Mouse (Mus musculus): ENCODE measurements around the gene Cabp4. TPM values are rescaled to one million over a fixed set of nuclear protein-coding genes. Genes with fewer than 3 reads are reported as not detected.
"Not testable (repeated sequence)": the region's sequence is repeated elsewhere in the genome, so short reads cannot be mapped to it uniquely, and the experiment has no call there.

The Cabp4 gene
- total RNA-seq, 2 experiments from 2014 or later = not detected

GRCm38 (mm10) chr19:4125741-4126696 is 17.8 kb downstream of the Cabp4 start, which contains the start of gene Aip:
Gene Aip, minus strand, starts transcription at chr19:4125858.
- peak; percentile 95 to 98 for DNase-seq (ENCODE audit: low spot score in 2 of 2)

- not testable (repeated sequence) for DNase-seq (ENCODE audit: low spot score in 2 of 2)
Observed at GRCm38 (mm10) chr19:4125268-4125667, 18.6 kb downstream of the Cabp4 start.

- no peak for DNase-seq (ENCODE audit: low spot score in 2 of 2)
Observed at GRCm38 (mm10) chr19:4124432-4124831, 19.4 kb downstream of the Cabp4 start.

- DNase-seq (ENCODE audit: low spot score in 2 of 2) = no peak
Observed at GRCm38 (mm10) chr19:4122411-4123370, 21.1 kb downstream of the Cabp4 start.

- DNase-seq (ENCODE audit: low spot score in 2 of 2) = not testable (repeated sequence)
Observed at GRCm38 (mm10) chr19:4121896-4122295, 21.9 kb downstream of the Cabp4 start.

- peak; percentile 99 for DNase-seq (ENCODE audit: low spot score in 2 of 2)
Observed at GRCm38 (mm10) chr19:4121097-4121805, 22.6 kb downstream of the Cabp4 start.

GRCm38 (mm10) chr19:4120496-4120895 is 23.3 kb downstream of the Cabp4 start:
- no peak for DNase-seq (ENCODE audit: low spot score in 2 of 2)

- DNase-seq (ENCODE audit: low spot score in 2 of 2) = no peak
Observed at GRCm38 (mm10) chr19:4119716-4120487, 23.9 kb downstream of the Cabp4 start.

GRCm38 (mm10) chr19:4118350-4118749 is 25.5 kb downstream of the Cabp4 start:
- no peak for DNase-seq (ENCODE audit: low spot score in 2 of 2)

GRCm38 (mm10) chr19:4117006-4117405 is 26.8 kb downstream of the Cabp4 start:
- DNase-seq (ENCODE audit: low spot score in 2 of 2) = no peak

GRCm38 (mm10) chr19:4115816-4116215 is 28.0 kb downstream of the Cabp4 start:
- DNase-seq (ENCODE audit: low spot score in 2 of 2) = no peak

- no peak for DNase-seq (ENCODE audit: low spot score in 2 of 2)
Observed at GRCm38 (mm10) chr19:4115144-4115543, 28.7 kb downstream of the Cabp4 start.

- DNase-seq (ENCODE audit: low spot score in 2 of 2) = no peak
Observed at GRCm38 (mm10) chr19:4114551-4114950, 29.3 kb downstream of the Cabp4 start.

- no peak for DNase-seq (ENCODE audit: low spot score in 2 of 2)
Observed at GRCm38 (mm10) chr19:4113806-4114230, 30.0 kb downstream of the Cabp4 start.

- peak; percentile 56 to 64 for DNase-seq (ENCODE audit: low spot score in 2 of 2)
Observed at GRCm38 (mm10) chr19:4113186-4113805, 30.5 kb downstream of the Cabp4 start.

GRCm38 (mm10) chr19:4112063-4112960 is 31.5 kb downstream of the Cabp4 start:
- no peak for DNase-seq (ENCODE audit: low spot score in 2 of 2)

GRCm38 (mm10) chr19:4108535-4108934 is 35.3 kb downstream of the Cabp4 start:
- no peak for DNase-seq (ENCODE audit: low spot score in 2 of 2)

- DNase-seq (ENCODE audit: low spot score in 2 of 2) = no peak
Observed at GRCm38 (mm10) chr19:4106654-4107053, 37.2 kb downstream of the Cabp4 start.
